Mouse (Mus musculus) hematopoietic stem cell, adult 5-6 weeks (primary cell): ENCODE data around the gene Fas. TPM values are rescaled to one million over a fixed set of nuclear protein-coding genes. Genes with fewer than 3 reads are reported as not detected.

Source experiments
- ATAC-seq, 2 experiments: fragments of 125-278 bp in 1 of 2; replicated peaks in 1 of 2; 2 replicates each; pipeline ENCODE4 v1.8.0; 2016 to 2017; ENCODE audit warnings: inconsistent platforms in 2 of 2, mild to moderate bottlenecking in 2 of 2, moderate number of reproducible peaks in 2 of 2, low read depth in 1 of 2, moderate TSS enrichment in 1 of 2; ENCODE audit not compliant: low FRiP score in 2 of 2, poor library complexity in 2 of 2, severe bottlenecking in 2 of 2, insufficient read depth in 1 of 2, low TSS enrichment in 1 of 2
- total RNA-seq: library from RNA; stranded (forward); fragments of 172-1452, 232-1000 nt; gene quantifications from 2 replicates; pipeline ENCODE4 v1.2.3, GENCODE M21; 2017

The Fas gene
- total RNA-seq, 1 experiment from 2014 or later, result 3.6 TPM

GRCm38 (mm10) chr19:34270824-34271464 is 19.5 kb upstream of the Fas start:
- ATAC-seq, result no peak

GRCm38 (mm10) chr19:34273073-34273472 is 17.4 kb upstream of the Fas start:
- no peak for ATAC-seq

DNA sequence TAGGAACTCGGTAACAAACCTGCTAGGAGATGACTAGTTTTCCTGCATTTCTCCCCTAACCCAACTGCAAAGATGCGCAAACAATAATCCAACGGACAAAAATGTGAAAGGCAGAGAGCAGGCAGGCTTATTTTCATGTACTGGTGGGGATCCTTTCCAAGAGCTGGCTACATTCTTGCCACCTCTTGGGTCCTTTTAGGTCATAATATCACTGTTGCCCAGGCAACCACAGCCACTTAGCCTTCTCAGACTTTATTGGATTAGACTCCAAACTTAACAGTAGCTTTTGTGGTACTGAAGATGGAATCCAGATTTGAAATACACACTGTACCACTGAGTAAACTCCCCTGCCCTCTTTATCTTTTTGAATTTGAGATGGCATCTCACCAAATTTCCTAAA is 12.4 kb upstream of the Fas start:
- ATAC-seq, result no peak

DNA sequence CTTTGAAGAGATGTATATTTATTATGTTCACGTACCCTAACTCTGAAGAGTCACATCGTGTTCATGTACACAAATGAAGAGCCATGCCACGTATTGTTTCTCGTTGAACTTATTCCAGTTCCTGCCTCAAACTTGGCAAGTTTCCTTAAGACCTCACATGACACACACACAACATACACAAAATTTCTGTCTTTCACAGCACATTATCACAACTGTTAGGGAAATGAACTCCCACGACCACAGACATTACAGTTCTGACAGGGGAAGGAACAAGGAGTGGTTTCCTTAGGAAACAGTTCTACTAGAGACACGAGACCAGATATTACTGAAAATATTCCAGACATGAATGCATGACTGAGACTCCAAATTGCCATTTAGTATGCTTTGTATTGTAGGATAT is 6.9 kb upstream of the Fas start:
- no peak for ATAC-seq

- no peak; a peak in 1 of 4 replicates for ATAC-seq
Observed at GRCm38 (mm10) chr19:34284383-34284782, 6.1 kb upstream of the Fas start.

- no peak for ATAC-seq
Observed at GRCm38 (mm10) chr19:34284826-34285225, 5.6 kb upstream of the Fas start.

GRCm38 (mm10) chr19:34287221-34287620 is 3.2 kb upstream of the Fas start:
- ATAC-seq, result no peak

DNA sequence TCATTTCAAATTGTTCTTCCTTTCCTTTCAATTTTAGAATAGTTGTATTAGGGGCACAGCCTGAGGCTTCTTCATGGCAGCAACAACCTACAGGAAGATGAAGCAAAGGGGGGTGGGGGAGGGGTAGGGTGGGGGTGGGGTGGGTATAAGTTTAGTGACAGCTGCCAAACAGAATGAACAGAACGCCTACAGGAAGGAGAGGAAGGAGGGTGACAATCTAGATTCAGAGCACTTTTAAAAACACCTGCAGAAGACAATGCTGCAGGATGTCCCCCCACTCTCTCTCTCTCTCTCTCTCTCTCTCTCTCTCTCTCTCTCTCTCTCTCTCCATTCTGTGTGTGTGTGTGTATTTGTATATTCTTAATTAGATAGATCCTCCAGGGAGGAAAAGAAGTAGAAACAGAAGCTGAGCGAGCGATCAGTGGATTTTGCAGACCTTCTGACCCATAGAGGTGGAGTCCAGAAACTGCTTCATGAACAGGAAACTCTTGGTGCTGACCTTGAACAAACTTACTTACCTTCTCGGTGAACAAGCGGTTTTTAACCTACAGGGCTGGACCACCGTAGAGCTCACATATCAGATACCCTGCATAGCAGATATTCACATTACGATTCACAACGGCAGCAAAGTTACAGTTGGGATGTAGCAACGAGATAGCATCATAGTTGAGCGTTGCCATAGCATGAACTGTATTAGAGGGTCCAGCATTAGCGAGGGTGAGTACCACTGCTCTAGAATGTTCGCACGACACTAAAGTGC is 2.6 kb upstream of the Fas start:
- ATAC-seq, result no peak

DNA sequence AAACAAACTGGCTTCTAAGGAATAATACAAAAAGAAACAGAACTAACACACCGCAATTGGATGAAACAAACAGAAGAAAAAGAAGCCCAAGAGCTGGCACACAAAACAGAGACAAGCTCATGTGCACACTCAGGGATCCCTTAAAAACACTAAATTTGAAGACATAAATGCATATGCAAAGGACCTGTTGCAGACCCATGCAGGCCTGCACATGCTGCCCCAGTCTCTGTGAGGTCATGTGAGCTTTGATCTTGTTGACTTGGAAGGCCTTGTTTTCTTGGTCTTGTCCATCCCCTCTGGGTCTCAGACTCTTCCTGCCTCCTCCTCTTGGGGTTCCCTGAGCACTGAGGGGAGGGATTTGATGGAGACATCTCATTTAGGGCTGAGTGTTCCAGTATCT is 1.8 kb upstream of the Fas start:
- no peak for ATAC-seq

DNA sequence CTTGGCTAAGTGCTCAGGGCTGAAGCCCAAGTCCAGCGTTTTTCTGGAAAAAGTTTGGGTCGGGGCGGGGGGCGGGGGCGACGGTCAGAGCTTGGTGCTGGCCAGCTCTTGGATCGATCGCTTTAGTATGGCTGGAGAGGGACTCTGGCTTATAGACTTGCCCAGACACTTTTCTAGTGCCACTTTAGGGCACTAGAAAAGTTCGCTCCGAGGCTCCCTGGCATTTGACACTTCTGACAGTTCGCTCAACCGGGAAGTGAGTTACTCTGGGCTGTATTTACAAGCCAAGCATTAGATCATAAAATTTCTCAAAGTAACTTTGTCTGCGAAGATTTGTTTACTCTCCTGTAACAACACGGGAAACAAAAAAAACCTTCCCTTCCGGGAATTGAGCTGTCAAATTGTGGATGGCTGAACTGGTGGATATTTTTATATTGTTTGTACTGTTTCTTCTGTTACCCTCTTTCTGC is 441 bp downstream of the Fas start:
- ATAC-seq, result peak; percentile 22 to 37; a peak in 2 of 4 replicates

GRCm38 (mm10) chr19:34291379-34291778 is 913 bp downstream of the Fas start:
- ATAC-seq, result no peak

GRCm38 (mm10) chr19:34291956-34292355 is 1.5 kb downstream of the Fas start:
- no peak for ATAC-seq

DNA sequence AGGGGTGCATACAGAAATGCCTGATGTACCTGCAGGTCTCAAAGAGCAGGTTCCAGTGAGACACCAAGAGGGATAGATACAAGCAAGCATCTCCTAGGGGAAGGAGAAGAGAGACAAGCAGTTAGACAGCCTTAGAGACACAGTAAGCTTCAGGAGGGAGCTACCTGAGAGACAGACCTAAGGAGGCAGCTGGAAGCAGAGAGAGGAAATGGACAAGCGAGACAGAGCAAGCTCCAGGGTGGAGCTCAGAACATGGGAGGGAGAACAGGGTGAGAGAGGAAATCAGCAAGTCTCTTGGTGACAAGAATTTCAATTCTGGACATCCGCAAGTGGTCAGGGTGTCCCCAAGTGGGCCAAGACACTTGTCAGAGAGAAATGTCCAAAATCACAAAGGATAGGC is 2.2 kb downstream of the Fas start:
- no peak for ATAC-seq

DNA sequence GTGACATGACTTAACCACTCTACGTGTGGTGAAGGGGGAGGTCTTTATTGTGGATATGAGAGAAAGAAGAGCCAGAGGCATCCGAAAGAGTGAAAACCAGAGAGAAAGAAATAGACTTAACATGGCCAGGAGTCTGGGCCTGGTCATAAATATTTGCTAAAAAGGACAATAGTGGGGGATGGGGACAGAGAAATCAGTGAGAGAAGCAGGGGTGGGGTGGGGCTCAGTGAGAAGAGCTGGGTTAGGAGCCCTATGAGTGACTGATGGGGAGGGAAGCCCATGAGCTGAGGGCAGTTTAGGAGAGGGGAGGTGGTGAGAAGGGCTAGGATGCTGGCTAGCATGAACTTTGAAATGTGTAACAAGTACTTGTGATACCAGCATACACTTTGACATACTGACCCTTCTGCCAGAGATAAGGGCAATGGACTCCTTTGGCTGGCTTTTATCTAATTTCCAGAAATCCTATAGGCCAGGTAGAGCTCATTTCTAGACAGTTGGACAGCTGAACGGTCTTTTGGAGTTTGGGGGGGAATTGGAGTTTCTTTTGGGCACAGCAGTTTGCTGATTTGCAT is 3.0 kb downstream of the Fas start:
- ATAC-seq, result no peak

GRCm38 (mm10) chr19:34295442-34295841 is 5.0 kb downstream of the Fas start:
- ATAC-seq, result no peak

GRCm38 (mm10) chr19:34298531-34298930 is 8.1 kb downstream of the Fas start:
- ATAC-seq, result no peak

- ATAC-seq, result no peak
Observed at GRCm38 (mm10) chr19:34299229-34299628, 8.8 kb downstream of the Fas start.

GRCm38 (mm10) chr19:34300430-34300829 is 10.0 kb downstream of the Fas start:
- ATAC-seq, result no peak
